Mouse (Mus musculus) layer of hippocampus, postnatal 14 days (tissue): Measurements from ENCODE around the gene Tcfl5. TPM values are rescaled to one million over a fixed set of nuclear protein-coding genes. Genes with fewer than 3 reads are reported as not detected.
A peak's percentile ranks its signal among the peaks of the same experiment; 100 is the strongest.

Experiments
- DNase-seq, 2 experiments: peaks; one replicate each; pipeline ENCODE4 v3.0.0; 2021 to 2022; ENCODE audit warnings: low spot score in 2 of 2, mixed read lengths in 1 of 2
- long read RNA-seq, 2 experiments: library from polyadenylated mRNA; stranded (forward); transcript quantifications; one replicate each; pipeline ENCODE4 v2.0.0; 2021
- total RNA-seq, 2 experiments: library from RNA; stranded (reverse); gene quantifications; 2 replicates each; pipeline ENCODE4 v1.2.3; 2021

The Tcfl5 gene
- 1 to 10 TPM; 1.2 to 2.0 TPM for total RNA-seq
- long read RNA-seq, experiment 1, partial matches to known transcripts: 0 of 1 reads
- long read RNA-seq, experiment 1, other reads (novel, unspliced or antisense): 1 of 1 reads
- long read RNA-seq, experiment 2, partial matches to known transcripts: 0 of 1 reads
- long read RNA-seq, experiment 2, other reads (novel, unspliced or antisense): 0 of 1 reads

GRCm38 (mm10) chr2:180642555-180643260 lies at the start of gene Tcfl5:
Gene Tcfl5 (minus strand): TSS chr2:180642708.
- DNase-seq: no peak

- DNase-seq: peak in 1 of 2 experiments; percentile 42
These were observed 47.3 kb upstream of the Tcfl5 start for GRCm38 (mm10) chr2:180689841-180690240.

- no peak for DNase-seq
These were observed 41.5 kb upstream of the Tcfl5 start for GRCm38 (mm10) chr2:180684031-180684430.

- no peak for DNase-seq
These were observed 41.0 kb upstream of the Tcfl5 start for GRCm38 (mm10) chr2:180683524-180683923.

- DNase-seq: no peak
These were observed 38.7 kb upstream of the Tcfl5 start for GRCm38 (mm10) chr2:180681225-180681624.

GRCm38 (mm10) chr2:180678609-180679140 lies 36.2 kb upstream of the Tcfl5 start:
- peak; percentile 78 to 80 for DNase-seq

GRCm38 (mm10) chr2:180676706-180677105 lies 34.2 kb upstream of the Tcfl5 start:
- no peak for DNase-seq

- DNase-seq: no peak
These were observed 19.5 kb upstream of the Tcfl5 start for GRCm38 (mm10) chr2:180662008-180662407.

GRCm38 (mm10) chr2:180660521-180660920 lies 18.0 kb upstream of the Tcfl5 start:
- DNase-seq: no peak

GRCm38 (mm10) chr2:180659353-180660150 lies 17.0 kb upstream of the Tcfl5 start:
- DNase-seq: no peak

GRCm38 (mm10) chr2:180658381-180658780 lies 15.9 kb upstream of the Tcfl5 start:
- no peak for DNase-seq

GRCm38 (mm10) chr2:180657394-180658013 lies 15.0 kb upstream of the Tcfl5 start:
- DNase-seq: peak; percentile 66 to 81

GRCm38 (mm10) chr2:180655150-180655549 lies 12.6 kb upstream of the Tcfl5 start:
- no peak for DNase-seq

- DNase-seq: no peak
These were observed 12.2 kb upstream of the Tcfl5 start for GRCm38 (mm10) chr2:180654666-180655065.

GRCm38 (mm10) chr2:180646841-180647240 lies 4.3 kb upstream of the Tcfl5 start:
- no peak for DNase-seq

- DNase-seq: no peak
These were observed 1.1 kb upstream of the Tcfl5 start for GRCm38 (mm10) chr2:180643626-180644025.

- no peak for DNase-seq
These were observed 643 bp downstream of the Tcfl5 start for GRCm38 (mm10) chr2:180641576-180642554.

- no peak for DNase-seq
These were observed 30.6 kb downstream of the Tcfl5 start for GRCm38 (mm10) chr2:180611882-180612281.

GRCm38 (mm10) chr2:180610283-180610682 lies 32.2 kb downstream of the Tcfl5 start:
- DNase-seq: no peak

- DNase-seq: no peak
These were observed 37.7 kb downstream of the Tcfl5 start for GRCm38 (mm10) chr2:180604781-180605180.
